Mouse (Mus musculus): ENCODE results near the gene Hoxb5.

- TF ChIP-seq CTCF (IDR thresholded peaks at IDR 0.05) (no peak), POLR2A (IDR thresholded peaks at IDR 0.05; ENCODE audit: insufficient read depth, low read depth, low read length) (no peak), EP300 (IDR thresholded peaks at IDR 0.05; ENCODE audit: insufficient read depth, low read depth, low read length) (no peak)
Observed at GRCm38 (mm10) chr11:96288455-96289221, 14.5 kb upstream of the Hoxb5 start.

Measured in heart, adult 2 months (tissue).